Mouse (Mus musculus): ENCODE measurements around the gene Amz2. TPM values are rescaled to one million over a fixed set of nuclear protein-coding genes. Genes with fewer than 3 reads are reported as not detected.
A peak's percentile ranks its signal among the peaks of the same experiment; 100 is the strongest.

The Amz2 gene
- polyA plus RNA-seq, 1 experiment from 2014 or later = 50.1 TPM

GRCm38 (mm10) chr11:109473171-109474085 lies 47.7 kb downstream of the Amz2 start, which contains the start of the genes Arsg and Slc16a6:
Arsg (plus strand) TSS chr11:109473374.
Slc16a6 (minus strand) TSS chr11:109473598.
- WGBS = under 1% methylated on average over 95 of the region's 111 CpGs

GRCm38 (mm10) chr11:109474086-109474742 lies 48.5 kb downstream of the Amz2 start:
- Histone ChIP-seq H3K27ac (replicated peaks; ENCODE audit: low read depth, low read length) (no peak overlapping the region), H3K27me3 (ENCODE audit: control insufficient read depth, insufficient read depth, low read length) (peaks cover 4% of the 10 kb centered on the region; the same call in 1 of the 2 replicates), H3K4me3 (ENCODE audit: low read depth, low read length) (peak overlapping the region; percentile 80), H3K9me3 (ENCODE audit: control insufficient read depth, low read length) (no peaks in the 10 kb centered on the region), H3K36me3 (ENCODE audit: control insufficient read depth, insufficient read depth, low read length) (no peaks in the 10 kb centered on the region), H3K4me1 (ENCODE audit: control insufficient read depth, insufficient read depth, low read length) (0 out of 2 replicates have a peak, but pooled peaks cover 2% of the 10 kb centered on the region), H3K4me2 (ENCODE audit: low read depth, severe bottlenecking) (peak overlapping the region; percentile 93), H3K9ac (ENCODE audit: low read length) (peak overlapping the region; percentile 88)
- no peak for DNase-seq (ENCODE audit: low spot score)
- WGBS = 15% methylated on average over 14 of the region's 14 CpGs
- no peak for ATAC-seq (ENCODE audit: insufficient number of reproducible peaks, low FRiP score, low TSS enrichment, low read depth)

More at GRCm38 (mm10) chr11:109473171-109474085, 47.7 kb downstream of the Amz2 start, which contains the start of the genes Arsg and Slc16a6:
- peak within 1 kb of the TSS; percentile 80 for H3K4me3 ChIP-seq (ENCODE audit: low read depth, low read length)
- H3K27me3 ChIP-seq (ENCODE audit: control insufficient read depth, insufficient read depth, low read length) = peaks cover 4% of the 10 kb centered on the region; the same call in 1 of the 2 replicates
- peak; percentile 89 for DNase-seq (ENCODE audit: low spot score)
- H3K9me3 ChIP-seq (ENCODE audit: control insufficient read depth, low read length) = no peaks in the 10 kb centered on the region
- 0 out of 2 replicates have a peak, but pooled peaks cover 2% of the 10 kb centered on the region for H3K4me1 ChIP-seq (ENCODE audit: control insufficient read depth, insufficient read depth, low read length)
- peak within 1 kb of the TSS; percentile 72 for H3K27ac ChIP-seq (replicated peaks; ENCODE audit: low read depth, low read length)
- peak within 1 kb of the TSS; percentile 93 for H3K4me2 ChIP-seq (ENCODE audit: low read depth, severe bottlenecking)
- H3K36me3 ChIP-seq (ENCODE audit: control insufficient read depth, insufficient read depth, low read length) = no peaks in the 10 kb centered on the region
- peak within 1 kb of the TSS; percentile 88 for H3K9ac ChIP-seq (ENCODE audit: low read length)
- peak; percentile 81 for ATAC-seq (ENCODE audit: insufficient number of reproducible peaks, low FRiP score, low TSS enrichment, low read depth)

- Histone ChIP-seq H3K9me3 (ENCODE audit: control insufficient read depth, low read length) (no peaks in the 10 kb centered on the region), H3K36me3 (ENCODE audit: control insufficient read depth, insufficient read depth, low read length) (no peaks in the 10 kb centered on the region), H3K27ac (replicated peaks; ENCODE audit: low read depth, low read length) (no peak overlapping the region), H3K9ac (ENCODE audit: low read length) (no peak overlapping the region), H3K4me1 (ENCODE audit: control insufficient read depth, insufficient read depth, low read length) (0 out of 2 replicates have a peak, but pooled peaks cover 2% of the 10 kb centered on the region), H3K27me3 (ENCODE audit: control insufficient read depth, insufficient read depth, low read length) (peaks cover 4% of the 10 kb centered on the region; the same call in 1 of the 2 replicates), H3K4me2 (ENCODE audit: low read depth, severe bottlenecking) (no peak overlapping the region), H3K4me3 (ENCODE audit: low read depth, low read length) (no peak overlapping the region)
- ATAC-seq (ENCODE audit: insufficient number of reproducible peaks, low FRiP score, low TSS enrichment, low read depth) = no peak
- 81% methylated on average over 13 of the region's 13 CpGs for WGBS
- no peak for DNase-seq (ENCODE audit: low spot score)
Observed at GRCm38 (mm10) chr11:109474836-109475235, 49.1 kb downstream of the Amz2 start.

GRCm38 (mm10) chr11:109475717-109476116 lies 50.0 kb downstream of the Amz2 start:
- no peak overlapping the region for H3K27ac ChIP-seq (replicated peaks; ENCODE audit: low read depth, low read length)
- H3K4me2 ChIP-seq (ENCODE audit: low read depth, severe bottlenecking) = no peak overlapping the region
- 0 out of 2 replicates have a peak, but pooled peaks cover 2% of the 10 kb centered on the region for H3K4me1 ChIP-seq (ENCODE audit: control insufficient read depth, insufficient read depth, low read length)
- DNase-seq (ENCODE audit: low spot score) = no peak
- H3K4me3 ChIP-seq (ENCODE audit: low read depth, low read length) = no peak overlapping the region
- H3K27me3 ChIP-seq (ENCODE audit: control insufficient read depth, insufficient read depth, low read length) = peaks cover 4% of the 10 kb centered on the region; the same call in 1 of the 2 replicates
- H3K9me3 ChIP-seq (ENCODE audit: control insufficient read depth, low read length) = no peaks in the 10 kb centered on the region
- ATAC-seq (ENCODE audit: insufficient number of reproducible peaks, low FRiP score, low TSS enrichment, low read depth) = no peak
- 73% methylated on average over 4 of the region's 4 CpGs for WGBS
- no peak overlapping the region for H3K9ac ChIP-seq (ENCODE audit: low read length)
- H3K36me3 ChIP-seq (ENCODE audit: control insufficient read depth, insufficient read depth, low read length) = no peaks in the 10 kb centered on the region

- Histone ChIP-seq H3K4me3 (ENCODE audit: low read depth, low read length) (no peak overlapping the region), H3K27me3 (ENCODE audit: control insufficient read depth, insufficient read depth, low read length) (peaks cover under 1% of the 10 kb centered on the region; the same call in 1 of the 2 replicates), H3K36me3 (ENCODE audit: control insufficient read depth, insufficient read depth, low read length) (no peaks in the 10 kb centered on the region), H3K27ac (replicated peaks; ENCODE audit: low read depth, low read length) (no peak overlapping the region), H3K9me3 (ENCODE audit: control insufficient read depth, low read length) (no peaks in the 10 kb centered on the region), H3K9ac (ENCODE audit: low read length) (no peak overlapping the region), H3K4me2 (ENCODE audit: low read depth, severe bottlenecking) (no peak overlapping the region), H3K4me1 (ENCODE audit: control insufficient read depth, insufficient read depth, low read length) (0 out of 2 replicates have a peak, but pooled peaks cover 2% of the 10 kb centered on the region)
- ATAC-seq (ENCODE audit: insufficient number of reproducible peaks, low FRiP score, low TSS enrichment, low read depth) (no peak), DNase-seq (ENCODE audit: low spot score) (no peak)
- 60% methylated on average over 2 of the region's 2 CpGs for WGBS
Observed at GRCm38 (mm10) chr11:109476241-109476640, 50.5 kb downstream of the Amz2 start.

- 60% methylated on average over 6 of the region's 6 CpGs for WGBS
- H3K36me3 ChIP-seq (ENCODE audit: control insufficient read depth, insufficient read depth, low read length) = no peaks in the 10 kb centered on the region
- H3K4me1 ChIP-seq (ENCODE audit: control insufficient read depth, insufficient read depth, low read length) = no peaks in the 10 kb centered on the region
- DNase-seq (ENCODE audit: low spot score) (no peak), ATAC-seq (ENCODE audit: insufficient number of reproducible peaks, low FRiP score, low TSS enrichment, low read depth) (no peak)
- no peak overlapping the region for H3K9ac ChIP-seq (ENCODE audit: low read length)
- H3K4me3 ChIP-seq (ENCODE audit: low read depth, low read length) = no peak overlapping the region
- H3K9me3 ChIP-seq (ENCODE audit: control insufficient read depth, low read length) = no peaks in the 10 kb centered on the region
- H3K27me3 ChIP-seq (ENCODE audit: control insufficient read depth, insufficient read depth, low read length) = no peaks in the 10 kb centered on the region
- H3K4me2 ChIP-seq (ENCODE audit: low read depth, severe bottlenecking) = no peak overlapping the region
- H3K27ac ChIP-seq (replicated peaks; ENCODE audit: low read depth, low read length) = no peak overlapping the region
Observed at GRCm38 (mm10) chr11:109476653-109477052, 50.9 kb downstream of the Amz2 start.

GRCm38 (mm10) chr11:109477606-109478380 lies 52.0 kb downstream of the Amz2 start:
- 35% methylated on average over 16 of the region's 16 CpGs for WGBS
- Histone ChIP-seq H3K27ac (replicated peaks; ENCODE audit: low read depth, low read length) (no peak overlapping the region), H3K4me3 (ENCODE audit: low read depth, low read length) (no peak overlapping the region), H3K27me3 (ENCODE audit: control insufficient read depth, insufficient read depth, low read length) (no peaks in the 10 kb centered on the region), H3K36me3 (ENCODE audit: control insufficient read depth, insufficient read depth, low read length) (no peaks in the 10 kb centered on the region), H3K4me1 (ENCODE audit: control insufficient read depth, insufficient read depth, low read length) (no peaks in the 10 kb centered on the region), H3K9ac (ENCODE audit: low read length) (no peak overlapping the region), H3K9me3 (ENCODE audit: control insufficient read depth, low read length) (no peaks in the 10 kb centered on the region), H3K4me2 (ENCODE audit: low read depth, severe bottlenecking) (no peak overlapping the region)
- DNase-seq (ENCODE audit: low spot score) (no peak), ATAC-seq (ENCODE audit: insufficient number of reproducible peaks, low FRiP score, low TSS enrichment, low read depth) (no peak)
